Mouse (Mus musculus) midbrain, postnatal 0 days (tissue): Measurements from ENCODE around the gene Aunip. TPM values are rescaled to one million over a fixed set of nuclear protein-coding genes. Genes with fewer than 3 reads are reported as not detected.
"Not testable (repeated sequence)": the region's sequence is repeated elsewhere in the genome, so short reads cannot be mapped to it uniquely, and the experiment has no call there.

ENCODE experiments used
- ATAC-seq: fragments of 200-750 bp; cut with Nextera tagmentation; 2 replicates; pipeline ENCODE4 v1.8.0; 2017; ENCODE audit warnings: moderate number of reproducible peaks, mild to moderate bottlenecking, moderate TSS enrichment, moderate library complexity; ENCODE audit not compliant: low FRiP score
- DNase-seq: peaks from one replicate; pipeline ENCODE4 v3.0.0-alpha.2; 2015; ENCODE audit warnings: low spot score
- H3K27ac ChIP-seq: fragments of 300-500 bp; sonication (generic); 2 replicates; pipeline ENCODE4 v1.5.1; 2014; ENCODE audit warnings: low read depth, mild to moderate bottlenecking, low read length, mixed read lengths
- H3K27me3 ChIP-seq: fragments of 300-500 bp; sonication (generic); 2 replicates; pipeline ENCODE4 v1.6.1; 2014; ENCODE audit warnings: low read length, control low read depth, mixed read lengths; ENCODE audit not compliant: insufficient read depth
- H3K36me3 ChIP-seq: fragments of 300-500 bp; sonication (generic); 2 replicates; pipeline ENCODE4 v1.6.1; 2014; ENCODE audit warnings: low read length, control low read depth, mixed read lengths; ENCODE audit not compliant: insufficient read depth
- H3K4me1 ChIP-seq: fragments of 300-500 bp; sonication (generic); 2 replicates; pipeline ENCODE4 v1.6.1; 2014; ENCODE audit warnings: mild to moderate bottlenecking, control low read depth, antibody characterized with exemption, low read length, mixed read lengths; ENCODE audit not compliant: insufficient read depth
- H3K4me2 ChIP-seq: fragments of 300-500 bp; sonication (generic); 2 replicates; pipeline ENCODE4 v1.6.1; 2014; ENCODE audit warnings: low read depth, mild to moderate bottlenecking, low read length, mixed read lengths; ENCODE audit not compliant: poor library complexity, severe bottlenecking
- H3K4me3 ChIP-seq: fragments of 300-500 bp; sonication (generic); 2 replicates; pipeline ENCODE4 v1.5.1; 2014; ENCODE audit warnings: low read depth, mild to moderate bottlenecking, low read length, moderate library complexity
- H3K9ac ChIP-seq: fragments of 300-500 bp; sonication (generic); replicated peaks from 2 replicates; pipeline ENCODE4 v1.6.1; 2014; ENCODE audit warnings: mild to moderate bottlenecking, low read length, moderate library complexity, mixed read lengths; ENCODE audit not compliant: poor library complexity, severe bottlenecking
- H3K9me3 ChIP-seq: fragments of 300-500 bp; sonication (generic); 2 replicates; pipeline ENCODE4 v1.6.1; 2016; ENCODE audit warnings: low read length, control low read depth
- CTCF ChIP-seq: IDR thresholded peaks from 2 replicates; pipeline ENCODE4 v1.5.1; 2016; ENCODE audit warnings: antibody characterized with exemption, mild to moderate bottlenecking
- whole genome bisulfite sequencing: fragments of 180-500 bp; shearing (Covaris S2); extraction: QIAGEN DNeasy Blood & Tissue Kit; methylation state at CpG from one replicate; pipeline ENCODE4 v1.1.7; 2014; 5-methylcytosine and 5-hydroxymethylcytosine counted together
- polyA plus RNA-seq: library from polyadenylated mRNA; unstranded; fragments of >200 nt; fragmentation: Nextera tagmentation; extraction: Ambion mirVana; gene quantifications from 2 replicates; pipeline ENCODE4 v1.2.1, GENCODE M21; 2015
- total RNA-seq: library from RNA; depleted of rRNA; stranded (reverse); fragments of >200 nt; gene quantifications from 2 replicates; pipeline ENCODE4 v1.2.3, GENCODE M21; 2014

Aunip gene
- total and polyA plus RNA-seq, 2 experiments from 2014 or later, result 0.91 to 1.5 TPM

DNA sequence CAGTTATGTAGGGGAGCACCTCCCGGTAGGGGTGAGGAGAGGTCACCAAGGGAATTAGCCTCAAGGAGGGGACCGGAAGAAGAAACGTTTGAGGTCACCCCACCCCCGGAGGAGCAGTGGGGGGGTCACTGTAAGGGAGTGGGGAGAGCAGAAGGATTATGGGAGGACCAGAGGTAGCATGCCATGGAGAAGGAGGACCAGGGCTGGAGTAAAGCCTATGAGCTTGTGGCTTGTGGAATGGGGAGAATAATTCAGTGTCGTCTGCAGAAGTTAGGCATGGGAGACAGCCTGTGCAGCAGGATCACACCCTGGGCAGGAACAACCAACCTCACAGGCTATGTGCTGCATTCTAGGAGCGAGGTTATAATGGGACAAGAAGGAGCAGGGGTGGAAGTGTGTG is 13.6 kb upstream of the Aunip start:
- no peaks in the 10 kb centered on the region for H3K27me3 ChIP-seq
- WGBS, result 5% methylated on average over 6 of the region's 6 CpGs
- peak overlapping the region; percentile 56 for H3K4me3 ChIP-seq
- H3K4me1 ChIP-seq, result peaks cover 13% of the 10 kb centered on the region
- peak overlapping the region; percentile 76 for H3K9ac ChIP-seq
- TF ChIP-seq CTCF, result no peak
- DNase-seq, result no peak
- no peaks in the 10 kb centered on the region for H3K36me3 ChIP-seq
- peak overlapping the region; percentile 96 for H3K4me2 ChIP-seq
- no peaks in the 10 kb centered on the region for H3K9me3 ChIP-seq
- ATAC-seq, result peak; percentile 64
- peak overlapping the region; percentile 78 for H3K27ac ChIP-seq

DNA sequence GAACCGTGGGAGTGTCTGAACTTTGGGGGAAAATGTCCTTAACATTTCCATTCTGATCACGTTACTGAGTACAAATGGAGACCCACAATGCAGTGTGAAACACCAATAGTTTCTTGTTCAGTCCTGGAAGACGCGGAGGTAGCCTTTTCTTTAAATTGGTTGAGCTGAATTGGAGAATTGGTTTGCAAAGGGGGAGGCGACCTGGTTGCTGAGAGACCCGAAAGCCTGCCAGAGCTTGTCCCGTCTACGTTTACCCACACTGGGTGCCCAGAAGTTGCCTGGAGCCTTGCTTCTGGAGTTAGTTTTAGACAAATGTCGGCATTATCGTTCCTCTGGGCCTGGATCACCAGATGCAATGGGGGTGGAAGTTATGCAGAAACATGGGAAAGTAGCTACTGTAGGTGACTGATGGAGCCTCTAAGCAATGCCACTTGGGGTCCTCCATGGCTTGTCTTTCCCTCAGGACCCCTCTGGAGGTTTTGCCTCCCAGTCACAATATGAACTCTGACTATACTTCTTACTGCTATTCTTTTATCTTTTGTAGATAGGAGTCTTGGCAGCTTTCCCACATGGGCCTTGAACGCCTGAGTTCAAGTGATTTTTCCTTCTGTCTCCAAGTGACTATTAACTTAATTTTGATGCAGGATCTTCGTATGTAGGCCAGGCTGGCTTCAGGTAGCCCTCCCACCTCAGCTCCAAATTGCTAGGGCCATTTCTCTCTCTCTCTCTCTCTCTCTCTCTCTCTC is 12.6 kb upstream of the Aunip start:
- peak overlapping the region; percentile 56; the same call in 1 of the 2 replicates for H3K4me3 ChIP-seq
- no peaks in the 10 kb centered on the region for H3K36me3 ChIP-seq
- TF ChIP-seq CTCF, result no peak
- WGBS, result 57% methylated on average over 12 of the region's 12 CpGs
- peak overlapping the region; percentile 78 for H3K27ac ChIP-seq
- H3K27me3 ChIP-seq, result no peaks in the 10 kb centered on the region
- peaks cover 13% of the 10 kb centered on the region for H3K4me1 ChIP-seq
- H3K9me3 ChIP-seq, result no peaks in the 10 kb centered on the region
- 0 out of 2 replicates have a peak, but pooled peaks have one; percentile 8 for ATAC-seq
- peak overlapping the region; percentile 96 for H3K4me2 ChIP-seq
- DNase-seq, result peak; percentile 74
- H3K9ac ChIP-seq, result peak overlapping the region; percentile 76; the same call in 1 of the 2 replicates

DNA sequence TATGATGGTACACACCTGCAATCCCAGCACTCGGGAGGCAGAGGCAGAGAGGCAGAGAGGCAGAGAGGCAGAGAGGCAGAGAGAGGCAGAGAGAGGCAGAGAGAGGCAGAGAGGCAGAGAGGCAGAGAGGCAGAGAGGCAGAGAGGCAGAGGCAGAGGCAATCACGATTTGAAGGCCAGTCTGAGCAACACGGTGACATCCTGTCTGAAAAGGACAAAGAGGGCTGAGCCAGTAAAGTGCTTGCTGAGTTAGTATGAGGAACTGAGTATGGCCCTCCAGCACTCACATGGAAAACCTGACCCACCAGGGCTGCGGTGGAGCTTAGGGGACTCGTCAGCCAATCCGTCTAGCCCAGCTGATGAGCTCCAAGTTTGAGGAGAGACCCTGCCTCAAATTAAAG is 11.8 kb upstream of the Aunip start:
- ATAC-seq, H3K4me3 ChIP-seq, H3K9ac ChIP-seq, H3K36me3 ChIP-seq, DNase-seq, H3K27me3 ChIP-seq, H3K9me3 ChIP-seq, H3K4me2 ChIP-seq: not testable (repeated sequence)
- peaks cover 13% of the 10 kb centered on the region for H3K4me1 ChIP-seq
- 90% methylated on average over 6 of the region's 6 CpGs for WGBS
- peak overlapping the region; percentile 44; the same call in 1 of the 2 replicates for H3K27ac ChIP-seq

DNA sequence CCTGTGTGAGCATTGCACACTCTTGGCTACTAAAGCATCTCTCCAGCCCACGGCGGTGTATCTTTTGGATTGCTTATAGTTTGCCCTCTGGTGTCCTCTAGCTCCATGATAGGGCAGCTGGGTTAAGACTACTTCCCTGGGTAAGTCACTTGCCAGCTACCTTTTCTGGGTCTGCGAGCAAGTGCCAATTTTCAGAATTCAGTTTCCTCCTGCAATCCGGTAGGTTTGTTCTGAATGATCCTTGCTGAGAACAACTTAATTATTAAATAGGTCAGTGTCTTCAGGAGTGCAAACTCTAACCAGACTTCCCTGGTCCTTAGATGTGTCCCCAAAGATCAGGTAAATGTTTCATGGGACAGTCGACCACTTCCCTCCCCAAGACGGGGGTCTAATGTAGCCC is 9.7 kb upstream of the Aunip start:
- Histone ChIP-seq H3K27me3 (no peaks in the 10 kb centered on the region), H3K9me3 (no peaks in the 10 kb centered on the region), H3K4me3 (no peak overlapping the region), H3K27ac (no peak overlapping the region), H3K4me2 (no peak overlapping the region), H3K9ac (no peak overlapping the region), H3K4me1 (peaks cover 6% of the 10 kb centered on the region), H3K36me3 (no peaks in the 10 kb centered on the region; the same call in 1 of the 2 replicates)
- ATAC-seq (no peak), DNase-seq (no peak)
- 95% methylated on average over 6 of the region's 6 CpGs for WGBS
- no peak for TF ChIP-seq CTCF

DNA sequence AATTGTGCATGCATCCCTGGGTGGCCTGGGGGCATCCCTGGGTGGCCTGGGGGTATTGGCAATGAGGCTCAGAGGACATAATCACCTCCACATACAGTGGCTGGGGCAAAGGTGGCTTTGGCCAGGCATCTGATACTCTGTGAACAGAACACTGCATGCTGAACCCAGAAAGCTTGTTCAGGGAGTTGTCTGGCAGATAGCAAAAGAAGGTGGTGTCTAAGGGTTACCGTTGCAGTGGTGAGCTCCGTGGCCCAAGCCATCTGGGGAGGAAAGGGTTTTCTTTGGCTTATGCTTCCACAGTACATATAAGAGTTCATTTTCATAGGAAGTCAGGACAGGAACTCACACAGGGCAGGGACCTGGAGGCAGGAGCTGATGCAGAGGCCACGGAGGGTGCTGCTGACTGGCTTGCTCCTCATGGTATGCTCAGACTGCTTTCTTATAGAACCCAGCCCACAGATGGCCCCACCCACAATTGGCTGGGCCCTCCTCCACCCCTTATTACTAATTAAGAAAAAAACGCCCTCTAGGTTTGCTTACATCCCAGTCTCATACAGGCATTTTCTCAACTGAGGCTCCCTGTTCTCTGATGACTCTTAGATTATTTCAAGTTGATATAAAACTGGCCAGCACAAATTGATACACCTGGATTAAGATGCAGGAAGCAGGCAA is 7.0 kb upstream of the Aunip start:
- Histone ChIP-seq H3K9ac (no peak overlapping the region), H3K27ac (no peak overlapping the region), H3K4me1 (no peaks in the 10 kb centered on the region), H3K27me3 (no peaks in the 10 kb centered on the region), H3K4me3 (no peak overlapping the region), H3K4me2 (no peak overlapping the region), H3K9me3 (no peaks in the 10 kb centered on the region), H3K36me3 (peaks cover 19% of the 10 kb centered on the region)
- no peak for DNase-seq
- WGBS, result 78% methylated on average over 4 of the region's 4 CpGs
- no peak for ATAC-seq
- TF ChIP-seq CTCF, result no peak

DNA sequence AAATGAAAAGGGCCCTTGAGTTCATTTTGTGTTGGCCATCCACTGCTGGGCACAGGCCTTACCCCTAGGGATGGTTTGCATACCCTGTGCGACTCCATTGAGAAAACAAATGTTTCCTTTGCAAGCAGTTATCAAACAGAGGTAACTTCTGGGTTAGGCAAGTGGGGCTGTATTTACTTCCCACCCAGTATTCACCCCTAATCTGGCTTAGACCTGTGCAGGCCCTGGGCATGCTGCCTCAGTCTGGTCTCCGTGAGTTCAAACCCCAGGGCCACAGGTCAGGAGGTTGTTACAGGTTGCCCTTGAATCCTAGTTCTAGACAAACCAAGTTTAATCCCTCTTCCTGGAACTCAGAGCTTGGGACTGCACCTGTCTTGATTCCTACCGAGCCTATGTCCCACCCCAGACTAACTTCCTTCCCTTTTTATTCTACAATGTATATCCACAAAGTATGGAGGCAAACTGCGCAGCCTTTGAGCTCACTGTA is 5.5 kb upstream of the Aunip start:
- DNase-seq (no peak), ATAC-seq (no peak)
- no peaks in the 10 kb centered on the region for H3K27me3 ChIP-seq
- H3K36me3 ChIP-seq, result peaks cover 19% of the 10 kb centered on the region
- no peak overlapping the region for H3K9ac ChIP-seq
- no peak overlapping the region for H3K4me3 ChIP-seq
- H3K4me2 ChIP-seq, result no peak overlapping the region
- no peaks in the 10 kb centered on the region for H3K9me3 ChIP-seq
- WGBS, result 90% methylated on average over 4 of the region's 4 CpGs
- no peaks in the 10 kb centered on the region for H3K4me1 ChIP-seq
- H3K27ac ChIP-seq, result no peak overlapping the region
- TF ChIP-seq CTCF, result no peak
